Mouse (Mus musculus) myocyte (in vitro differentiated cells): ENCODE measurements around the gene Rela. TPM values are rescaled to one million over a fixed set of nuclear protein-coding genes. Genes with fewer than 3 reads are reported as not detected.
A peak's percentile ranks its signal among the peaks of the same experiment; 100 is the strongest.

Source experiments
- H3K27me3 ChIP-seq: one replicate; pipeline ENCODE4 v1.6.1; 2011; ENCODE audit not compliant: control insufficient read depth, insufficient read depth, insufficient read length
- H3K36me3 ChIP-seq: one replicate; pipeline ENCODE4 v1.6.1; 2011; ENCODE audit not compliant: control insufficient read depth, insufficient read depth
- H3K4me2 ChIP-seq: one replicate; pipeline ENCODE4 v1.6.1; 2011; ENCODE audit warnings: low read depth, control low read depth
- H3K4me3 ChIP-seq: one replicate; pipeline ENCODE4 v1.5.1; 2011; ENCODE audit warnings: mild to moderate bottlenecking, control low read depth, moderate library complexity
- H3K79me2 ChIP-seq: one replicate; pipeline ENCODE4 v1.6.1; 2011; ENCODE audit not compliant: control insufficient read depth, insufficient read depth
- H3ac ChIP-seq: one replicate; pipeline ENCODE4 v1.6.1; 2011; ENCODE audit not compliant: control insufficient read depth, insufficient read length
- CEBPB ChIP-seq: IDR thresholded peaks from 2 replicates; pipeline ENCODE4 v1.6.1; 2011; ENCODE audit warnings: mild to moderate bottlenecking, moderate library complexity; ENCODE audit not compliant: poor library complexity, insufficient read depth, severe bottlenecking
- E2F4 ChIP-seq: IDR thresholded peaks from one replicate; pipeline ENCODE4 v1.6.1; 2011; ENCODE audit warnings: mild to moderate bottlenecking, control low read depth, moderate library complexity; ENCODE audit not compliant: insufficient read depth
- MAX ChIP-seq: IDR thresholded peaks from one replicate; pipeline ENCODE4 v1.6.1; 2011; ENCODE audit warnings: low read depth, mild to moderate bottlenecking, control low read depth
- MYOD1 ChIP-seq, 3 experiments: IDR thresholded peaks; one replicate each; pipeline ENCODE4 v1.6.1; 2011; ENCODE audit warnings: control low read depth in 2 of 3, low read depth in 2 of 3, mild to moderate bottlenecking in 2 of 3, moderate library complexity in 1 of 3; ENCODE audit not compliant: insufficient read length in 2 of 3, control insufficient read depth in 1 of 3
- MYOG ChIP-seq, 3 experiments: IDR thresholded peaks; one replicate each; pipeline ENCODE4 v1.6.1; 2011; ENCODE audit warnings: control low read depth in 2 of 3, low read depth in 2 of 3, mild to moderate bottlenecking in 2 of 3; ENCODE audit not compliant: insufficient read length in 2 of 3, control insufficient read depth in 1 of 3, insufficient read depth in 1 of 3
- POLR2A ChIP-seq: IDR thresholded peaks from one replicate; pipeline ENCODE4 v1.6.1; 2011; ENCODE audit warnings: low read depth, mild to moderate bottlenecking, control low read depth, moderate library complexity; ENCODE audit not compliant: insufficient read length
- POLR2AphosphoS2 ChIP-seq: IDR thresholded peaks from one replicate; pipeline ENCODE4 v1.6.1; 2011; ENCODE audit warnings: low read depth, control low read depth; ENCODE audit not compliant: insufficient read length
- REST ChIP-seq: IDR thresholded peaks from one replicate; pipeline ENCODE4 v1.6.1; 2011; ENCODE audit warnings: mild to moderate bottlenecking, control low read depth, moderate library complexity; ENCODE audit not compliant: insufficient read depth, insufficient read length
- SRF ChIP-seq: IDR thresholded peaks from one replicate; pipeline ENCODE4 v1.6.1; 2011; ENCODE audit warnings: low read depth; ENCODE audit not compliant: control insufficient read depth, insufficient read length
- TCF12 ChIP-seq: IDR thresholded peaks from one replicate; pipeline ENCODE4 v1.6.1; 2011; ENCODE audit warnings: mild to moderate bottlenecking, control low read depth; ENCODE audit not compliant: poor library complexity, insufficient read depth, severe bottlenecking
- TCF3 ChIP-seq: IDR thresholded peaks from one replicate; pipeline ENCODE4 v1.6.1; 2011; ENCODE audit warnings: low read depth, control low read depth; ENCODE audit not compliant: insufficient read length
- USF1 ChIP-seq: IDR thresholded peaks from one replicate; pipeline ENCODE4 v1.6.1; 2011; ENCODE audit warnings: low read depth, mild to moderate bottlenecking, control low read depth, moderate library complexity
- polyA plus RNA-seq: library from polyadenylated mRNA; unstranded; fragments of >200 nt; fragmentation: generic; extraction: Trizol; gene quantifications from one replicate; pipeline ENCODE4 v1.2.1, GENCODE M21; 2012; ENCODE audit warnings: missing spikeins

Rela gene
- polyA plus RNA-seq, 1 experiment, result 58.0 TPM

- Histone ChIP-seq H3ac (peak overlapping the region; percentile 73), H3K4me3 (peak overlapping the region; percentile 94), H3K4me2 (peak overlapping the region; percentile 96), H3K27me3 (no peaks in the 10 kb centered on the region), H3K36me3 (no peaks in the 10 kb centered on the region), H3K79me2 (peaks cover 37% of the 10 kb centered on the region)
- TF ChIP-seq MAX (no peak), SRF (no peak), E2F4 (no peak), POLR2A (no peak), TCF3 (no peak), MYOD1 (IDR thresholded peaks at IDR 0.05; ENCODE audit: control insufficient read depth in 1 of 3, insufficient read length in 2 of 3, low read depth in 2 of 3) (no peak), USF1 (no peak), CEBPB (no peak), MYOG (IDR thresholded peaks at IDR 0.05; ENCODE audit: control insufficient read depth in 1 of 3, insufficient read depth in 1 of 3, insufficient read length in 2 of 3, low read depth in 2 of 3) (no peak), TCF12 (no peak), REST (no peak), POLR2AphosphoS2 (no peak)
Observed at GRCm38 (mm10) chr19:5687738-5688137, 50.5 kb downstream of the Rela start.

DNA sequence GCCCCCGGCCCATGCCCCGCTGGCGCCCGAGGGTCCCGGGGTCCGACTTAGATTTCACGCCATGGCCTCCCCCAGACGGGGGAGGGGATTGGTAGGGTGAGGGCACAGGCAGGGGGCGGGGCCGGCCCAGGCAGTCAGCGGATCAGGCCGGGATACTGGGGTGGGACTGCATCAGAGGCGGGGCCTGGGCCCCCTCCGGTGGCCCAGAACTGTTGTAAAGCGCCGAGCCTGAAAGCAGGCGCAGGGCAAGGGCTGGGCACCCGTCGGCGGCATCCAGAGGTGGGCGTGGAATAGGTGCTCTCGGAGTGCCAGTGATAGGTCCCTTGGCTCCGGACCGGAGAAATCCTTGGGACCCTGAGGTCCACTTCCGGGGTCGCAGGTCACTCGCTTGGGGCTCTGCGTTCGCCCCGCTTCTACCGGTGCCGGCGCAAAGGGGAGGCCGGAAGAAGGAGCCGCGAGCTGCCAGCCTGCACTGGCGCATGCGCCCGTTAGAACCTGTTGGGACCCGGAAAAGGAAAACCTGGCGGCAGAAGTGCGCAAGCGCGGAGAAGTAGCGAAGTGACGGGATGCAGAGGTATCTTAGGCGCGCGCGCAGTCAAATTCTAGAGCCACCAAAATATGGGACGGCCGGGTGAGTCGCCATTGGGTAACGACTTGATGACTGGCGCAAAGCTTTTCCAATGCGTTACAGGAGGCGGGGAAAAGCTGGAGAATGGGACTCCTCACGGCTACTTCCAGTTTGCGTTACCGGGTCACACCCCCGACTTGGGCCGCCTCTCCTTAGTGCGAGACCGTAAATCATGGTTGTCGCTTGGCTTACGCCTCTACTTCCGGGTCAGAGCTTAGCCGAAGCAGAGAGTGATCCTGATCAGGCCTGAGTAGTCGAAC is 51.2 kb downstream of the Rela start, which contains the start of the genes Map3k11 and Pcnx3:
TSS of gene Map3k11 (plus strand) at position 543 of the 888 bp plus-strand sequence.
TSS of gene Pcnx3 (minus strand) at position 709 of the 888 bp plus-strand sequence.
- Histone ChIP-seq H3K79me2 (peaks cover 43% of the 10 kb centered on the region), H3K36me3 (no peaks in the 10 kb centered on the region), H3K27me3 (no peaks in the 10 kb centered on the region), H3K4me3 (peak within 1 kb of the TSS; percentile 94), H3ac (peak within 1 kb of the TSS; percentile 73), H3K4me2 (peak within 1 kb of the TSS; percentile 96)
- TF ChIP-seq SRF (peak; percentile 74), POLR2AphosphoS2 (peak; percentile 66), USF1 (no peak), POLR2A (peak; percentile 65), MAX (peak; percentile 35), REST (no peak), TCF3 (no peak), MYOG (IDR thresholded peaks at IDR 0.05; ENCODE audit: control insufficient read depth in 1 of 3, insufficient read depth in 1 of 3, insufficient read length in 2 of 3, low read depth in 2 of 3) (no peak), TCF12 (no peak), E2F4 (peak; percentile 54), CEBPB (no peak), MYOD1 (IDR thresholded peaks at IDR 0.05; ENCODE audit: control insufficient read depth in 1 of 3, insufficient read length in 2 of 3, low read depth in 2 of 3) (no peak)

GRCm38 (mm10) chr19:5689088-5689428 is 51.8 kb downstream of the Rela start:
- Histone ChIP-seq H3K27me3 (no peaks in the 10 kb centered on the region), H3K4me3 (peak overlapping the region; percentile 94), H3ac (peak overlapping the region; percentile 22), H3K36me3 (no peaks in the 10 kb centered on the region), H3K4me2 (peak overlapping the region; percentile 95), H3K79me2 (peaks cover 49% of the 10 kb centered on the region)
- TF ChIP-seq MYOD1 (IDR thresholded peaks at IDR 0.05; ENCODE audit: control insufficient read depth in 1 of 3, insufficient read length in 2 of 3, low read depth in 2 of 3), result no peak
- TF ChIP-seq TCF3, result no peak
- no peak for TF ChIP-seq CEBPB
- TF ChIP-seq E2F4, result no peak
- TF ChIP-seq POLR2AphosphoS2, result no peak
- TF ChIP-seq SRF, result no peak
- TF ChIP-seq MYOG (IDR thresholded peaks at IDR 0.05; ENCODE audit: control insufficient read depth in 1 of 3, insufficient read depth in 1 of 3, insufficient read length in 2 of 3, low read depth in 2 of 3), result no peak
- no peak for TF ChIP-seq USF1
- no peak for TF ChIP-seq TCF12
- no peak for TF ChIP-seq POLR2A
- TF ChIP-seq MAX, result no peak
- no peak for TF ChIP-seq REST

DNA sequence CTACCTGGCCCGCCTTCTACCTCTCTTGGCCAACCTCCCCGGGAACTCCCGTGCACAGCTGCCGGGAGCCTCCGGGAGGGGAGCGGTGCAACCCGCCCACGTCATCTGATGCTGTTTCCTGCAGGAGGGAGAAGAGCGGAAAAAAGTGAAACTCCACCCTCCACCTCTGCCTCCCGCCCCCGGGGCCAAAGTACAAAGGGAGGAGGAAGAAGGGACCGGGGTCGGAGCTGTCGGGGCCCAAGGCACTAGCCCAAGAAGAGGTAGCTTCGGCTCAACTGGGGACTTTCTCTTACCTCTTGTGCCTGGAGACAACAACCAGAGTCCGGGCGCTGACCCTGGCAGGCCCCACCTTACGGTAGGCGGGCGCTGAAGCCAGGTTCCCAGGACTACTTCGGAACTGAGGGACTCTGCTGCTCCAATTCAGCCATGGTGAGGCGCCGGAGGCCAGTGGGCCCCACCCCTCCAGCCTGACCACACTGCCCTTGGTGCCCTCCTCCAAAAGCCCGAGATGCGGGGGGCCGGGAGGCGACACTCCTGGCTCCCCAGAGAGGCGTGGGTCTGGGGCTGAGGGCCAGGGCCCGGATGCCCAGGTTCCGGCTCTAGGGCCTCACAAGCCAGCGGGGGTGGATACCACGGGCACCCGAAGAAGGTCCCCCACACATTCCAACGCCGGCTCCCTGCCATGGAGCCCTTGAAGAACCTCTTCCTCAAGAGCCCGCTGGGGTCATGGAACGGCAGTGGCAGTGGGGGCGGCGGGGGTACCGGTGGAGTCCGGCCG is 52.5 kb downstream of the Rela start:
- peaks cover 3% of the 10 kb centered on the region for H3K36me3 ChIP-seq

More for the DNA sequence above, 52.5 kb downstream of the Rela start:
- H3K79me2 ChIP-seq, result peaks cover 52% of the 10 kb centered on the region
- H3ac ChIP-seq, result peak overlapping the region; percentile 22
- H3K4me3 ChIP-seq, result peak overlapping the region; percentile 94
- no peaks in the 10 kb centered on the region for H3K27me3 ChIP-seq
- TF ChIP-seq E2F4 (no peak), POLR2A (peak; percentile 61), POLR2AphosphoS2 (peak; percentile 37), MYOG (IDR thresholded peaks at IDR 0.05; ENCODE audit: control insufficient read depth in 1 of 3, insufficient read depth in 1 of 3, insufficient read length in 2 of 3, low read depth in 2 of 3) (peak in 2 of 3 experiments; percentile 47 to 75), MYOD1 (IDR thresholded peaks at IDR 0.05; ENCODE audit: control insufficient read depth in 1 of 3, insufficient read length in 2 of 3, low read depth in 2 of 3) (peak in 2 of 3 experiments; percentile 4 to 62), CEBPB (no peak)
- H3K4me2 ChIP-seq, result peak overlapping the region; percentile 95
